Mouse (Mus musculus) kidney, postnatal 0 days (tissue): ENCODE results near the gene Cys1. TPM values are rescaled to one million over a fixed set of nuclear protein-coding genes. Genes with fewer than 3 reads are reported as not detected.
A peak's percentile ranks its signal among the peaks of the same experiment; 100 is the strongest.

Source experiments
- ATAC-seq: fragments of 200-750 bp; cut with Nextera tagmentation; replicated peaks from 2 replicates; pipeline ENCODE4 v1.8.0; 2017; ENCODE audit warnings: low read depth, moderate number of reproducible peaks, moderate TSS enrichment, moderate library complexity; ENCODE audit not compliant: low FRiP score
- DNase-seq: peaks from one replicate; pipeline ENCODE4 v3.0.0-alpha.2; 2016; ENCODE audit warnings: low spot score
- H3K27ac ChIP-seq: fragments of 300-500 bp; sonication (generic); 2 replicates; pipeline ENCODE4 v1.5.1; 2014; ENCODE audit warnings: mild to moderate bottlenecking
- H3K27me3 ChIP-seq: fragments of 300-500 bp; sonication (generic); 2 replicates; pipeline ENCODE4 v1.6.1; 2014; ENCODE audit warnings: low read length, mixed read lengths; ENCODE audit not compliant: insufficient read depth
- H3K36me3 ChIP-seq: fragments of 300-500 bp; sonication (generic); 2 replicates; pipeline ENCODE4 v1.6.1; 2014; ENCODE audit warnings: low read length, mixed read lengths; ENCODE audit not compliant: insufficient read depth
- H3K4me1 ChIP-seq: fragments of 300-500 bp; sonication (generic); replicated peaks from 2 replicates; pipeline ENCODE4 v1.6.1; 2014; ENCODE audit warnings: antibody characterized with exemption, low read length, mixed read lengths; ENCODE audit not compliant: insufficient read depth
- H3K4me2 ChIP-seq: fragments of 300-500 bp; sonication (generic); 2 replicates; pipeline ENCODE4 v1.6.1; 2014; ENCODE audit warnings: mild to moderate bottlenecking, low read length, moderate library complexity, mixed read lengths
- H3K4me3 ChIP-seq: fragments of 300-500 bp; sonication (generic); replicated peaks from 2 replicates; pipeline ENCODE4 v1.5.1; 2014; ENCODE audit warnings: low read depth, low read length
- H3K9ac ChIP-seq: fragments of 300-500 bp; sonication (generic); 2 replicates; pipeline ENCODE4 v1.6.1; 2014; ENCODE audit warnings: low read depth, low read length
- H3K9me3 ChIP-seq: fragments of 300-500 bp; sonication (generic); replicated peaks from 2 replicates; pipeline ENCODE4 v1.6.1; 2016; ENCODE audit warnings: low read length, inconsistent platforms, mixed read lengths
- CTCF ChIP-seq: IDR thresholded peaks from 2 replicates; pipeline ENCODE4 v1.5.1; 2016; ENCODE audit warnings: antibody characterized with exemption, low read depth, mild to moderate bottlenecking, moderate library complexity
- WGBS: fragments of 180-500 bp; shearing (Covaris S2); extraction: QIAGEN DNeasy Blood & Tissue Kit; methylation state at CpG from one replicate; pipeline ENCODE4 v1.1.7; 2014; 5-methylcytosine and 5-hydroxymethylcytosine counted together
- polyA plus RNA-seq: library from polyadenylated mRNA; unstranded; fragments of >200 nt; fragmentation: Nextera tagmentation; extraction: Ambion mirVana; gene quantifications from 2 replicates; pipeline ENCODE4 v1.2.1, GENCODE M21; 2015

Gene Cys1
- polyA plus RNA-seq, 1 experiment from 2014 or later, result 16.4 TPM

GRCm38 (mm10) chr12:24714579-24715255 lies 33.1 kb upstream of the Cys1 start:
- Histone ChIP-seq H3K9me3 (no peaks in the 10 kb centered on the region), H3K4me2 (no peak overlapping the region), H3K9ac (no peak overlapping the region), H3K4me3 (no peak overlapping the region), H3K27ac (no peak overlapping the region), H3K27me3 (no peaks in the 10 kb centered on the region), H3K36me3 (peaks cover 10% of the 10 kb centered on the region; the same call in 1 of the 2 replicates), H3K4me1 (no peaks in the 10 kb centered on the region)
- WGBS, result 76% methylated on average over 5 of the region's 5 CpGs
- ATAC-seq (no peak), DNase-seq (no peak)
- TF ChIP-seq CTCF, result no peak

GRCm38 (mm10) chr12:24712396-24712795 lies 30.8 kb upstream of the Cys1 start:
- 84% methylated on average over 8 of the region's 8 CpGs for WGBS
- Histone ChIP-seq H3K27ac (no peak overlapping the region), H3K9ac (no peak overlapping the region), H3K4me3 (no peak overlapping the region), H3K4me2 (no peak overlapping the region), H3K4me1 (no peaks in the 10 kb centered on the region), H3K9me3 (no peaks in the 10 kb centered on the region), H3K27me3 (no peaks in the 10 kb centered on the region), H3K36me3 (peaks cover 10% of the 10 kb centered on the region; the same call in 1 of the 2 replicates)
- no peak for ATAC-seq
- DNase-seq, result no peak
- no peak for TF ChIP-seq CTCF

- no peak overlapping the region for H3K4me2 ChIP-seq
- H3K4me3 ChIP-seq, result no peak overlapping the region
- WGBS, result 58% methylated on average over 5 of the region's 5 CpGs
- no peaks in the 10 kb centered on the region for H3K27me3 ChIP-seq
- 0 out of 2 replicates have a peak, but pooled peaks cover 8% of the 10 kb centered on the region for H3K4me1 ChIP-seq
- no peak for ATAC-seq
- H3K27ac ChIP-seq, result peak overlapping the region; percentile 48; the same call in 1 of the 2 replicates
- H3K36me3 ChIP-seq, result peaks cover 10% of the 10 kb centered on the region; the same call in 1 of the 2 replicates
- DNase-seq, result no peak
- no peak overlapping the region for H3K9ac ChIP-seq
- peak; percentile 62 for TF ChIP-seq CTCF
- no peaks in the 10 kb centered on the region for H3K9me3 ChIP-seq
These were observed 29.1 kb upstream of the Cys1 start for GRCm38 (mm10) chr12:24710672-24711071.

- Histone ChIP-seq H3K27ac (peak overlapping the region; percentile 48), H3K36me3 (peaks cover 10% of the 10 kb centered on the region; the same call in 1 of the 2 replicates), H3K4me3 (peak overlapping the region; percentile 68; the same call in 1 of the 2 replicates), H3K4me1 (0 out of 2 replicates have a peak, but pooled peaks cover 8% of the 10 kb centered on the region), H3K9me3 (no peaks in the 10 kb centered on the region), H3K4me2 (peak overlapping the region; percentile 84), H3K27me3 (no peaks in the 10 kb centered on the region), H3K9ac (no peak overlapping the region)
- 27% methylated on average over 5 of the region's 5 CpGs for WGBS
- peak; percentile 15; the same call in 1 of the 2 replicates for ATAC-seq
- TF ChIP-seq CTCF, result peak; percentile 80
- DNase-seq, result peak; percentile 98
These were observed 28.4 kb upstream of the Cys1 start for GRCm38 (mm10) chr12:24709831-24710508.

GRCm38 (mm10) chr12:24709409-24709808 lies 27.8 kb upstream of the Cys1 start:
- DNase-seq (no peak), ATAC-seq (no peak)
- Histone ChIP-seq H3K4me3 (peak overlapping the region; percentile 68), H3K27ac (peak overlapping the region; percentile 20; the same call in 1 of the 2 replicates), H3K36me3 (peaks cover 10% of the 10 kb centered on the region; the same call in 1 of the 2 replicates), H3K4me1 (0 out of 2 replicates have a peak, but pooled peaks cover 8% of the 10 kb centered on the region), H3K9me3 (no peaks in the 10 kb centered on the region), H3K4me2 (peak overlapping the region; percentile 84), H3K27me3 (no peaks in the 10 kb centered on the region), H3K9ac (peak overlapping the region; percentile 57; the same call in 1 of the 2 replicates)
- TF ChIP-seq CTCF, result no peak
- WGBS, result 7% methylated on average over 6 of the region's 6 CpGs

GRCm38 (mm10) chr12:24708824-24709218 lies 27.2 kb upstream of the Cys1 start:
- Histone ChIP-seq H3K4me2 (peak overlapping the region; percentile 84), H3K4me1 (0 out of 2 replicates have a peak, but pooled peaks cover 8% of the 10 kb centered on the region), H3K4me3 (peak overlapping the region; percentile 68), H3K9me3 (no peaks in the 10 kb centered on the region), H3K27ac (peak overlapping the region; percentile 52; the same call in 1 of the 2 replicates), H3K27me3 (no peaks in the 10 kb centered on the region), H3K36me3 (peaks cover 10% of the 10 kb centered on the region; the same call in 1 of the 2 replicates), H3K9ac (peak overlapping the region; percentile 57)
- DNase-seq (no peak), ATAC-seq (no peak; the same call in 1 of the 2 replicates)
- no peak for TF ChIP-seq CTCF
- WGBS, result under 1% methylated on average over 17 of the region's 17 CpGs
